ENCODE assay signal across 23 mouse cellular contexts in genomic region chr12:75182646-75183045, GRCm38 (mm10). TPM values are rescaled to one million over a fixed set of nuclear protein-coding genes. Genes with fewer than 3 reads are reported as not detected.
A peak's percentile ranks its signal among the peaks of the same experiment; 100 is the strongest.
DNase-seq lines count a peak whose midpoint lies in the region.
"Had no signal": no experiment of that assay in that cellular context is flagged by ENCODE, and none has a peak within 500 bp of the region (broad histone marks: within the 10 kb centered on the region; RNA-seq: fewer than 3 reads in every experiment).

No protein-coding gene starts in this region.

- DNase-seq in layer of hippocampus, adult 11-12 months (ENCODE audit: low spot score): peak; percentile 16
- no peak for DNase-seq in layer of hippocampus, postnatal 10 days (ENCODE audit: low spot score in 2 of 2)
- peak; percentile 44 for DNase-seq in 3T3-L1 (ENCODE audit: low read depth, low spot score)
- DNase-seq in frontal cortex, postnatal 25 days (ENCODE audit: low spot score in 2 of 2): peak; percentile 16 to 45
- peak; percentile 75 to 77 for DNase-seq in left cerebral cortex, postnatal 36 days (ENCODE audit: low spot score in 2 of 2)
- no peak for DNase-seq in kidney, postnatal 25 days
- DNase-seq in cerebellum, postnatal 14 days: no peak
- DNase-seq in forebrain, embryonic 10.5 days (ENCODE audit: extremely low spot score, low spot score): no peak
- DNase-seq: cerebellum, adult 9-10 months; heart, postnatal 10 days; kidney, adult 11 months; liver, embryonic 13.5 days; lung, embryonic 14.5 days; lung, postnatal 36 days; thymus, postnatal 25 days had no signal

- no peak overlapping the region for H3K27ac ChIP-seq in forebrain, embryonic 10.5 days
- H3K27ac ChIP-seq: embryonic facial prominence, embryonic 15.5 days; limb, embryonic 13.5 days; liver, embryonic 13.5 days; midbrain, embryonic 15.5 days had no signal

- no peak overlapping the region for H3K4me3 ChIP-seq in forebrain, embryonic 10.5 days
- H3K4me3 ChIP-seq: embryonic facial prominence, embryonic 15.5 days; limb, embryonic 13.5 days; liver, embryonic 13.5 days; midbrain, embryonic 15.5 days; myocyte had no signal

- H3K36me3 ChIP-seq in forebrain, embryonic 10.5 days (replicated peaks): no peaks in the 10 kb centered on the region
- H3K36me3 ChIP-seq: embryonic facial prominence, embryonic 15.5 days; G1E; limb, embryonic 13.5 days; liver, embryonic 13.5 days; midbrain, embryonic 15.5 days had no signal

- peaks cover 29% of the 10 kb centered on the region for H3K27me3 ChIP-seq in forebrain, embryonic 10.5 days (ENCODE audit: poor library complexity, severe bottlenecking)

- intact Hi-C loops in left cerebral cortex, postnatal 36 days (cut with DNase I): no loop called here

- H3K4me1 ChIP-seq in forebrain, embryonic 10.5 days: peaks cover 6% of the 10 kb centered on the region
- H3K4me1 ChIP-seq: liver, embryonic 13.5 days had no signal

- WGBS in forebrain, embryonic 10.5 days: 83% methylated on average over 7 of the region's 7 CpGs

- no peaks in the 10 kb centered on the region for H3K9me3 ChIP-seq in forebrain, embryonic 10.5 days
- H3K9me3 ChIP-seq: embryonic facial prominence, embryonic 15.5 days; G1E; limb, embryonic 13.5 days; liver, embryonic 13.5 days; midbrain, embryonic 15.5 days had no signal

RNA-seq across cellular contexts. Expression of gene Kcnh5, which starts 5.5 kb away (rescaled TPM):
- total RNA-seq in layer of hippocampus, postnatal 10 days (2021): 1 to 10 TPM; 7.0 to 8.0 TPM
- 10 to 100 TPM; 82.1 to 86.4 TPM for total RNA-seq in left cerebral cortex, postnatal 36 days (2021)
- polyA plus RNA-seq in forebrain, embryonic 10.5 days (2016; fragmentation: Nextera tagmentation; extraction: Ambion mirVana): 0.33 and 0.90 TPM in 2 replicates
- total RNA-seq: G1E; heart, postnatal 10 days; megakaryocyte-erythroid progenitor cell, adult 5-6 weeks had no signal
- polyA plus RNA-seq: G1E; heart, embryonic 11.5 days; liver, embryonic 13.5 days; small intestine, adult 2 months had no signal

Comparison
In these comparisons a context has a peak if more than half of its experiments do, and no peak if none do; other contexts are left out.
1. DNase-seq: peak in layer of hippocampus, adult 11-12 months (single experiment), 3T3-L1 (single experiment), frontal cortex, postnatal 25 days (2 of 2) and left cerebral cortex, postnatal 36 days (2 of 2); none in layer of hippocampus, postnatal 10 days (0 of 2), kidney, postnatal 25 days (0 of 2), cerebellum, postnatal 14 days (0 of 2) and forebrain, embryonic 10.5 days (single experiment).
2. RNA of gene Kcnh5, which starts 5.5 kb away (total RNA-seq): 82.1 to 86.4 TPM in left cerebral cortex, postnatal 36 days; 7.0 to 8.0 TPM in layer of hippocampus, postnatal 10 days; every median in the first group is over 4 times any median in the second.